Mouse (Mus musculus) neural tube, embryonic 13.5 days (tissue): ENCODE measurements around the gene A26c2. TPM values are rescaled to one million over a fixed set of nuclear protein-coding genes. Genes with fewer than 3 reads are reported as not detected.

Source experiments
- ATAC-seq: fragments of 200-750 bp; cut with Nextera tagmentation; 2 replicates; pipeline ENCODE4 v1.8.0; 2017; ENCODE audit warnings: low read depth, mild to moderate bottlenecking, moderate TSS enrichment, moderate library complexity
- H3K27ac ChIP-seq: fragments of 300-500 bp; sonication (generic); replicated peaks from 2 replicates; pipeline ENCODE4 v1.5.1; 2015; ENCODE audit warnings: moderate library complexity, mild to moderate bottlenecking, inconsistent platforms
- H3K27me3 ChIP-seq: fragments of 300-500 bp; sonication (generic); 2 replicates; pipeline ENCODE4 v1.6.1; 2015; ENCODE audit warnings: mild to moderate bottlenecking, inconsistent platforms
- H3K36me3 ChIP-seq: fragments of 300-500 bp; sonication (generic); 2 replicates; pipeline ENCODE4 v1.6.1; 2015; ENCODE audit warnings: mild to moderate bottlenecking, inconsistent platforms
- H3K4me1 ChIP-seq: fragments of 300-500 bp; sonication (generic); replicated peaks from 2 replicates; pipeline ENCODE4 v1.6.1; 2015; ENCODE audit warnings: inconsistent platforms
- H3K4me2 ChIP-seq: fragments of 300-500 bp; sonication (generic); 2 replicates; pipeline ENCODE4 v1.6.1; 2015; ENCODE audit warnings: inconsistent platforms, mild to moderate bottlenecking, moderate library complexity
- H3K4me3 ChIP-seq: fragments of 300-500 bp; sonication (generic); 2 replicates; pipeline ENCODE4 v1.5.1; 2015; ENCODE audit warnings: mild to moderate bottlenecking, inconsistent platforms
- H3K9ac ChIP-seq: fragments of 300-500 bp; sonication (generic); 2 replicates; pipeline ENCODE4 v1.6.1; 2015; ENCODE audit warnings: moderate library complexity, mild to moderate bottlenecking, inconsistent platforms
- H3K9me3 ChIP-seq: fragments of 300-500 bp; sonication (generic); 2 replicates; pipeline ENCODE4 v1.6.1; 2016; ENCODE audit warnings: inconsistent platforms
- WGBS: fragments of 180-500 bp; shearing (Covaris S2); methylation state at CpG from one replicate; pipeline ENCODE4 v1.1.7; 2015; 5-methylcytosine and 5-hydroxymethylcytosine counted together
- polyA plus RNA-seq: library from polyadenylated mRNA; unstranded; fragments of >200 nt; fragmentation: Nextera tagmentation; extraction: Ambion mirVana; gene quantifications from 2 replicates; pipeline ENCODE4 v1.2.1, GENCODE M21; 2015

The A26c2 gene
- not detected in 2 replicates for polyA plus RNA-seq

- no peak for ATAC-seq
- WGBS, result 82% methylated on average over 7 of the region's 7 CpGs
- Histone ChIP-seq H3K27ac (no peak within 1 kb of the TSS), H3K4me3 (no peak within 1 kb of the TSS), H3K4me1 (no peaks in the 10 kb centered on the region), H3K9ac (no peak within 1 kb of the TSS), H3K4me2 (no peak within 1 kb of the TSS), H3K36me3 (no peaks in the 10 kb centered on the region), H3K9me3 (peaks cover 18% of the 10 kb centered on the region; the same call in 1 of the 2 replicates), H3K27me3 (no peaks in the 10 kb centered on the region)
These were observed at the start of gene A26c2 for GRCm38 (mm10) chr7:62823573-62823972. Gene A26c2, minus strand, starts transcription at chr7:62823673.

GRCm38 (mm10) chr7:62851471-62851870 is 28.0 kb upstream of the A26c2 start:
- ATAC-seq, result no peak
- H3K9ac ChIP-seq, result no peak overlapping the region
- no peak overlapping the region for H3K4me3 ChIP-seq
- H3K9me3 ChIP-seq, result peaks cover 9% of the 10 kb centered on the region; the same call in 1 of the 2 replicates
- no peaks in the 10 kb centered on the region for H3K36me3 ChIP-seq
- no peaks in the 10 kb centered on the region for H3K4me1 ChIP-seq
- H3K27me3 ChIP-seq, result no peaks in the 10 kb centered on the region
- H3K4me2 ChIP-seq, result no peak overlapping the region
- H3K27ac ChIP-seq, result no peak overlapping the region
